Mouse (Mus musculus): ENCODE measurements at regions not wholly inside any gene's neighbourhood (a gene's known extent, or its start where the extent isn't known, plus 50 kb on each side); places are given as distances from the start of the nearest gene placed in this dataset.
A peak's percentile ranks its signal among the peaks of the same experiment; 100 is the strongest.

DNA sequence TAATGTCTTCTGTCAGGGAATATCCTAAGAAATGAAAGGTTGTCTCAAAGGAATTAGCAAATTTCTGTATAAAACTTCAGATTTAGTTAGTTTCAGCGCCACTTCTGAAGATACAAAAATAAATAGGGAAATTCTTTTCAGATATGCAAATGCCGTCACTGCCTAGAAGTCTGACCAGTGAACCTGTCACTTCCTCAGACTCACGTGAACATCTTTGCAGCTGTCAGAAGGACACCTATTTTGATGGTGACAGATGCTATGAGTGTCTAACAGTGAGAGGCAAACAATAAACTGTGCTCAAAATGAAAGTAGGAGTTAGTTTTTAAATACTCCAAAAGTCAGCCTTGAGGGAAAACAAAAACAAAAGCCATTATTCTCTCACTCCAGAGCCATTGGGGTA is 57.5 kb upstream of the Igf1r start:
- no peak for DNase-seq (ENCODE audit: low read depth, low spot score)

DNA sequence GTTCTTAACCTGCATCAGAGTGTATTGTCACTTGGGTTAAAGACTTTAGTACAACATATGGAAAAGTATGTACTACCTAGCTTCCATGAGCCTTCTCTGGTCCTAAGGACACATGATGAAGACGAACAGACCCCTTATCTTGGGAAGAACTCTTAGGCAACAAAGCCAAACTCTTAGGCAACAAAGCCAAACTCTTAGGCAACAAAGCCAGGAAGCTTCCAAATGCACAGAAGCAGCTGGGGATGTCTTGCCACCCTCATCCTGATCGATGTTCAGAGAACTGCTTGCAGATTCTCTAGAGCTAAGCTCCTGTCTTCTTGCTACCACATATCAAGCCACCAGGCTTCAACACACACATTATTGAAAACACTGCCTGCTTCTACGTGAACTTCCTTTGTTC is 59.7 kb upstream of the Igf1r start:
- DNase-seq (ENCODE audit: low read depth, low spot score) = no peak

DNA sequence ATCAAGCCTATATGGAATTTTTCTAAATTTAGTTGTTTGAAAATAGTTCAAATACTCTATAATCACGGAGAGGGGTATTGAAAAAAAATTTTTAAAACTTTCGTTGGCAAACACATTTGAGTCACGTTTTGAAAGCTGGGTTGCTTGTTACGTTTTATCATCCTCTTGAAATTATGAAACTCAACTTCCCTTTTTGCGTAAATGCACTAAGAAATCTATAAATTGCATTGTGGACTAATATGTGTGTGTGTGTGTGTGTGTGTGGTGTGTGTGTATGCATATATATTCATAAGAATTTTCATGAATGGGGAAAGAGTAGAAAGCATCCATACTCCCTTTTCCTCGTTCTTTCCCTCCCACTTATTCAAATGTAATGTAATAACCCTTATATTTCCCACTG is 69.6 kb upstream of the Igf1r start:
- DNase-seq (ENCODE audit: low read depth, low spot score) = no peak

DNA sequence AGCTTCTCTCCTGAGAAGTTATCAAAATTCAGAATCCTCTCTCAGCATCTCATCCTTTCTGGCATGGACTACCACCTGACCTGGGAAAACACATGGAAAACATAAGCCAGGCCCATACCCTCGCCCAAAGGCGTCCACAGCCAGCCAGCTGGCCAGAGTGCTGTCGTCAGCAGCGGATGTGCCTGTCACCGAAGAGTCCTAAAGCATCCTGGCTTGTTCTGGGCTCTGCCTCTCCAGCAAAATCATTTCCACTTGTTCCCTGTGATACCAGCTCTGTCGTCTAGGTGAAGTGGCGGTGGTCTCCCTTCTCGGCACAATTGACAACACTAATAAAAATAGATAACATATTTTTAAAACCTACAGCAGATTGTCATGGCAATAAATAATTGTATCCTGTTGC is 70.0 kb upstream of the Igf1r start:
- no peak for DNase-seq (ENCODE audit: low read depth, low spot score)

DNA sequence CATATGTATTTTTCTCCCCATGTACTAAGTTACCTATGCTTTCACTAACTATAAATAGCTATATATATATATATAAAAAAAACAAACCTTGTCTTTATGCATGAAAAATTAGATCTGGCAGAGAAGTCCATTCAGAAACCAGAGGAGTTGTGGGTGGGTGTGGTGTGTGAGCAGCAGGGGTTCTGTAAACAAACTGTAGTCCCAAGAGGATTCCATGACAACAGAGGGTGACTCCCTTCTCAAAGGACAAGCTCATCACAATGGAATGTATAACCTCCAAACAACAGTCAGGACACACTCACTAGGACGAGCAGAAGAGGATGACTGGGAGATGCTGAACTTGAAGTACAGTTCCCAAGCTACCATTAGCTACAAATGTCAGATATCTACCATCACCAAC is 74.4 kb upstream of the Igf1r start:
- DNase-seq (ENCODE audit: low read depth, low spot score) = no peak

DNA sequence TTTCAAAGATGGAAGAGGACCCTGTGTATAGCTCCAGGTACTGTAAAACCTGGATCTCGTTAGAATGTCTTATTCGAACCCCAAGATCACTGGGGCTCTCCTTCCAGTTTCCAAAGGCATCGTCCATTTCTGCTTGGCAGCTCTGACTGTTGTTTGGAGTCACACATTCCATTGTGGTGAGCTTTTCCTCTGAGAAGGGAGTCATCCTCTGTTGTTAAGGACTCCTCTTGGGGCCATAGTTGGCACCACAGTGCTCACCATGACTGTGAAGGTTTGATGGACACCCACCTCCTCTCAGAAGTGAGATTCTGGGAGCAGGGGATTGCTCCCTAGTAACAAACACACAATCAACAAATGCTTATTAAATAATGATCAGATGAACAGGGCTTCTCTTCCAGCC is 75.0 kb upstream of the Igf1r start:
- no peak for DNase-seq (ENCODE audit: low read depth, low spot score)

DNA sequence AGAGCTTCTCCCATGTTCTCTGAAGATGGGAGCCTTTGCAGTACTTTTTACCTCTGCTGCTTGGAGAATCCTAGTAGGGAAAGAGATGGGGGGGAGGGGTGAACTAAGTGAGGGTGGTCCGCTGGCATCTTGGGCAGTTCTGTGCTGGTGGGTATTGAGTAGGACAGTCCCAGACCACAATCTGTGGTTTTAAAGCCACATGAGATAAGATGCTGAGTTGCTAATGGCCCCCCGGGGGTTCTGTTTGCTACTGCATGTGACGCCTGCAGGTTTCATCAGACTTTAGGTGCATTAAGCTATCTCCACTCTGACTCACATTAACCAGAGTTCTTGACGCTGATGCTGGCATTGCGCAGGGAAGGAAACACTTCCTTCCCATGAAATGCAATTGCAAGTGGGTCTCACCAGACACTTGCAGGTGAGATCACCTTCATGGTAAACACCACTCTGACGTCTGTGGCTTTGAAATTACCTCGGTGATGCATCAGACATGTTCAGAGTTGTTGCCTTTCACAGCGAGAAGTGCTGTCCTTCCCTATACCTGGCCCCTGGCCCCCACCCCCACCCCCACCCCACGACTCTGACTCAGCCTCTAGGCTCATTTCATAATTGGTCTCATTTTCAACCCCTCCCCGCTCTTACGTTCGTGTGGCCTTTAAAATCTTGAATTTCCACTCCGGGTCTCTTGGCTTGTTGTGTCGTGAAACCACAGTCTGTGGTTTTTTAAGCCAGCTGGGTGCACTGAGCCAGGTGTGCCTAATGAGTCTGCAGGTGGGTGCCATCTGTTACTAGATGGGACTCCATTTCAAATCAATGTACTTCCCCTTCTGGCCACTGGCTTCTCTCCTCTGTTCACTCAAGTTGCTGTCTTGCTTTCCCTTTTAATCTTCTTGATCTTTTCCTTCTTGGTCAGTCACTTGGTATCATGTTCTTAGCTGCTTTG is 94.8 kb upstream of the Synm start:
- no peak for DNase-seq (ENCODE audit: low read depth, low spot score)

DNA sequence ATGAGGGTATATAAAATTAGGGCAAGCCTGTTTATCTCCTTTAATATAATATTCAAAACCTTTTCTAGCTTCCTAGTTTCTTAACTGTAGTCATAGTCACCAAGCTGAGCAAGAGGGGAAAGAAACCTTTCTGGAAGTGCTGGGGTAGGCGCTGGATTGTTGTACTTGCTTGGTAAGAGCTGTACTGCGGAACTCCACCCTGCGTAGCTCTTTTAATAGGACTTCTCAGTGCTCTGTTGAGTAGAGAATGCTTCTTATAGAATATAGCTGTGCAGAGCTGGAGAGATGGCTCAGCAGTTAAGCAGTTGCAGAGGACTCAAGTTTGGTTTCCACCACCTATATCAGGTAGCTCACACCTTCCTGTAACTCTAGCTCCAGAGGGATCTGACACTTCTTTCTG is 93.3 kb upstream of the Synm start:
- no peak for DNase-seq (ENCODE audit: low read depth, low spot score)

DNA sequence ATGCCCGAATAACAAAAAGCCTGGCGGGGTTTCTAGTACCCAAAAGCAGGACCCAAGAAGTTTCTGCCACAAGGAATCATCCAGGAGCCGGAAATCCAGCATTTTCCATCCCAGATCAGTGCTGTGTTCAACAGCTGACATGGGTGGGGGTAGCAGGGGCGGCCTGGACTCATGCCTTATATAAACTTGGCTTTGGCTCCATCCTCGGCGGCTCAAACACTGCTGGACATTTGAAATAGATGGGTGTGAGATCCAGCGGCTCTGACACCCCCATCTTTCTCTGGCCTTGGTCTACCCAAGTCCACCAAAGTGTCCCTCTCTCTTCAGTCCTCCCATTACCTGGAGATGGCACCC is 89.9 kb upstream of the Synm start:
- no peak for DNase-seq (ENCODE audit: low read depth, low spot score)

DNA sequence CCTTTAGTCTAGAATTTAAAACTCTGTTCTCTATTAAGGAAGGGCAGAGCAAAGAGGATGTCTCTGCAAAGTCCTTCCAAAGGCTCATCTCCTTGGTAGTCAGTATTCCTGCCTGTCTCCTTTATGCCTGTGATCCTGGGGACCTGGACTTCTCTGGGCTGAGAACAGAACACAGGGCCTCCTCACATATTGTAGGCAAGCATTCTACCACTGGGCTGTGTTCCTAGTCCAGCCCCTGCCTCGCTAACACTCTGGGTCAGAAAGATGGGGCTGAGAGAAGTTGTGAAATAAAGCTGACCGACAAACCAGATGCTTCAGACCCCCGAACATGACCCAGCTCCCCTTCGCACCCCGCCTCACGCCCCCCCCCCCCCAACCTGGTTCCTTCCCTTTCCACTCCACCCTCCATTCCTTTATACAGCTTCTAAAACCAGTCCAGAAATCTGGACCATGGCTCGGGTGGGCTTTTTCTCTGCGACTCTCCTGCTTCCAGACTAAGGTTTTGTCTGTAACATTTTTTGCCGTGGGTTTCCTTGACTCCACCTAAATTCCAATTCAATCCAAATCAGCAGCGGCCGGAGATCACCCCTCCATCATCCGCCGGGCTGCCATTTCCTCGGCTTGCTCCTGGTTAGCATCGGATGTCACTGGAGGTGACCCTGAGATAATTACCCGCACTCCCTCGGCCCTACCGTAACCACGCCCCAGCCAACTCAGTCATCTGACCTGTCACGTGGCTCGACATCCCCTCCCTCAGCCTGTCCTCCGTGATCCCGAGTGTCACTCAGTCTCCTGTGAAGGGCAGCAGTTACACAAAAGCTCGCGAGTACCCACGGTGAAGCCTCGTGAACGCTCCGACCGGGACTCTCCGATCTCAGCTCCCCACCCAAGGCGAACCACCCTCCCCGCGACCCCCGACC is 89.3 kb upstream of the Synm start:
- DNase-seq (ENCODE audit: low read depth, low spot score) = peak; percentile 66

DNA sequence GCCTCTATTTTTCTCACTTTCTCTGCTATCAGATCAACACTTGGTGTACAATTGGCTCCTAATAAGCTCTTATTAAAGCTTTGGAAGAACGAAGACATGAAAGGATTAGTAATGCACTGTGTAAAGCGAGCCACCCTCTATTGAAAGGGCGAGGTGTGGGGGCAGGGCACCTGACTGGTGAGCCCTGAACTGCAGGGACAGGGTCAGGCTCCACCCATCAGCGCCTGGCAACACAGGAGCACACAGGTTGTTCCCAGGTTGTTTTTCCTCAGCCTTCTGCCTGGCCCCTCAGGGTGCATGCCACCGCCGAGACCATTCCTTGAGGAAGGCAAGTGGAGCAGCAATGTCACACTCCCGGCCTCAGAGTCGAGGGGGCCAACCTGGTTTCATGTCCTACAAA is 87.3 kb upstream of the Synm start:
- no peak for DNase-seq (ENCODE audit: low read depth, low spot score)

DNA sequence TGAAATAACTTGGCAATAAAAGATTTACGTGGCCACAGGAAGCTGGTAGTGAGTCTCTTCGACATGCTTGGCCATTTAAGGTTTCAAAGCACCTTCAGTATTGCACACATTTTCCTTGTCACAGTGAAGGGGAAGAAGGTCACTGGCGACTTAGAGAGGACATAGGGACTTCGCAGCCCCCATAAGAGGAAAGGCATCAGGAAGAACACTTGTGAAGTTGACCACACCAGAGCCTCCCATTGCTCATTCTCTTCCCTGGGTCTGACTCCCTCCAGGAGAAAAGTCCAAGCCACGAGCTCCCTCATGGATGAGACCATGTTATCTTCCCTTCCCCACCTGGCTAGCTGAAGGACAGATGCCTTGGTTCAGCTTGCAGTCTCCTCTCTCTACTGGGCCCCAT is 77.4 kb upstream of the Synm start:
- no peak for DNase-seq (ENCODE audit: low read depth, low spot score)

DNA sequence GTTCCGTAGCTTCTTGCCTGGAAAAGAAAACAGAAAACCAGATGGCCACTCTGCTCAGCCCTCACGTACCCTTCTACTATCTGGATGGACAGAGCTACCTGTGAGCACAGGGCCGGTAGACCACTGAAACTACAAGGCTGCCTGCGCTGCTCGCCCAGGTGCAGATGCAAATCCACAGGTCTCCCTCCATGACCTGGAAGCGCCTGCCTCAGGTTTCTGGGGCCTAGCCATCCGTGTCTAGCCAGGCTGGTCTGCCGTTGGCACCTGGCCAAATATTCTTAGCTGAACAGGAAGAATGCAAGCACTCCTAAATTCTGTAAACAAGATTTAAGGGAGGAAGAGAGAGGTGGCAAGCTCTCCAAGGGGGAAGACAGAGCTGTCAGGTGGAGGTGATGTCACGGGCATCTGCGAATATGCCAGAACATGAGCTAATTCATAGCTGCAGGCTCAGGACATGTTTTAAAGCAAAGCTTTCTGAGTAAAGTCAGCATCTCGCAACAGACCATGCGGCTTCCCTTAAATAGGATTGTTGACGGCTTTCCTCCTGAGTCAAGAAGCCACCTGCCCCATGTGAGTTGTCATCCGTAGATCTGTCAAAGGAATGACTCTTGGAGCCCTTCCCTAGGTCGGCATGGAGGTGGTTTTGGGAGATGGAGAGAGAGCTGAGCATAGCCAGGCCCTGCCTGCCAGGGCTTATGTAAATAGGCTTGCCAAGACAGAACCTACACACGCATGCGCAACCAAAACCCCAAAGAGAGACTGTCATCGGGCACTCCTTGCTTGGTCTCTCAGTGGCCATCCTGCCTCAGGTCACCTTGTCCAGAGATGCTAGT is 76.8 kb upstream of the Synm start:
- no peak for DNase-seq (ENCODE audit: low read depth, low spot score)

DNA sequence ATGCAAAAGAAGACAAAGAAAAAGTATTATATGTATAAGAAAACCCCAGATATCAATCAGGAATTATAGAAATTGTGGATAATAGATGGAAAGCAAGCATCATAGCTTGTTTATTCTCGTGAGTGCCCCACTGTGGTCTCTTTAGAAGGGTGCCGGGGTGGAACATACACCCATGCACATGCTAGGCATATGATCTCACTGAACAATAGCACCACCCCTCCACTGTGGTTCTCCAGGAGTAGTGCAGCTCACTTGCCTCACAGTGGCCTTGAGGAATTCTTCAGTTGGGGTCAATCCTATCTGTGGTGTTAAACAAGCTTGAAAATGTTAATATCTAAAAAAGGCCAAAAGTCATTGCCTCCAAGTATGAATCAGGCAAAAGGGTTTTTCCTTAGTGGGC is 72.2 kb upstream of the Synm start:
- no peak for DNase-seq (ENCODE audit: low read depth, low spot score)

DNA sequence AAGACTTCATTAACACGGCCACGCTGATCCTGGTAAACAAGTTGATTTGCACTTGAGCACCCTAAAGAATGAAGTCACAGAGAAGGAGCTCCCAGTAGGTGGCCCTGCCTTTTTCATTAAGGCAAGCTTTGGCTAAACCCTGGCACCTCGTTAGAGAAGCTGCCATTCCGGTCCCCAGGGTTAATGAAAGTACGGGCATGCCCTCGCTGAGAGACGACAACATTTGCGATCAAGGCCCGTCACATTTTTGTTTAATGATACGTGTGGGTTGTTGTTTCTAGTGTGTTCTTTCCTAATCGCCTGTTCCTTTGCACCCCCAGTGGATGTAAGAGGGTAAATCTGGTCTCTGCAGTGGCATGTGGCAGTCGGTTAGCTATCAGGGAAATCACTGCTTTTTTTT is 67.8 kb upstream of the Synm start:
- no peak for DNase-seq (ENCODE audit: low read depth, low spot score)

DNA sequence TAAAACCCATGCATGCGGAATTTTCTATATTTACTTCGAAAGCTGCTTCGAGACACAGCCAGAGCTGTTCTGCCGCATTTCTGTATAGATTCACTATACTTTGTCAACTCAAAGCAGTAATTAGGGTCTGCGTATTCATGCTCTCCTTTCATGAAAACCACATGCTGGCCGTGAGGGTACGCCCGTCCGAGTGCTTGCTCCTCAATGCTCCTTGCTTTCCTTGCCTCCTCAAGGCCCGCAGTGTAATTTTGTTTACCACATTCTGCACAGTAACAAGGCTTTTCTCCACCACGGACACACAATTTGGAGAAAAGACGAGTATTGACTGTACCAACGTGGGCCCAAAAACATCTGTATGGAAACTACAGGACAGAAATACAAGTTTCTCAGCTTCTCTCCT is 67.4 kb upstream of the Synm start:
- DNase-seq (ENCODE audit: low read depth, low spot score) = peak; percentile 42

DNA sequence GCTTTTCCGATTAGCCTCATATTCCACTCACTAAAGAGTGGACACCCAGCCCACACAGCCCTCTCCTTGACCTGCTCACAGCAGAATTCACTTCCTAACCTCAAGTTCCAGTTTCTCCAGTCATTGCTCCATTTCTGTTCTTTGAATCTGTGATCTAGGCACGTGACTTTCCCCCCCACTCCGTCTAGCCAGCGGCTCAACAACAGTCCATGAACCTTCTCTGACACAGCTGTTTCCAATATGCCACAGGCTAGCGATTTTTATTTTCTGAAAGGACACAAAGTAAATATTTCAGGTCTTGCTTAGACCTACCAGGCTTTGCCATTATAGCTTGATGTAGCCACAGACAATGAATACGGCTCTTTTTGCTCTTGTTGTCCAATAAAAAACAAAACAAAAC is 66.8 kb upstream of the Synm start:
- DNase-seq (ENCODE audit: low read depth, low spot score) = peak; percentile 83

DNA sequence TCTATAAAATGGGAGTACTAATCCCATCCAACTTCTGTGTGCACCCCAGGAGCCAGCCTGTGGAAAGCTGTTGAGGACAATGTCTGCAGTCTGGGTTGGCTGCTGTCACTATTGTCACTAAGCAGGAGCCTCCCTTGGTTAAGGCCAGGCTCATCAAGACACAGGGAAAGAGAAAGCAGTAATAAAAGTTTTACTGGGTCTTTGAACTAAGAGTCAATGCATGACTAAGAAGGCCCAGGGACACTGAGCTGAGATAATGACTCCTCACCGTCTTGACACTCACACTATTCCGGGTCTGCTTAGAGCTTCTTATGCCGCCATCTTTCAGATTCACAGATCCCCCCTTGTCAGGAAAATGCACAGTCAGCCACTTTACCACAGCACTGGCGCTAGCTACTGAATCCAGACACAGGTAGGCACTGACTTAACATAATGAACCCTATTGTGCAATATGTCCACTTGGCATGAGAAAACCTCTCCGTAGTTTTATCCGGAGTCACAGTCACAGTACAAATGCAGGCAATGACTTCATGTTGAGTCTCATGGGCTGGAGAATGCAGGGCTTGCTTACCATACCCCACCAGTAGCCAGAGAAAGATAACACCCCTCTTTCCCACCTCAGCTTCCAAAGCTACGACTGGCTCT is 66.2 kb upstream of the Synm start:
- no peak for DNase-seq (ENCODE audit: low read depth, low spot score)

DNA sequence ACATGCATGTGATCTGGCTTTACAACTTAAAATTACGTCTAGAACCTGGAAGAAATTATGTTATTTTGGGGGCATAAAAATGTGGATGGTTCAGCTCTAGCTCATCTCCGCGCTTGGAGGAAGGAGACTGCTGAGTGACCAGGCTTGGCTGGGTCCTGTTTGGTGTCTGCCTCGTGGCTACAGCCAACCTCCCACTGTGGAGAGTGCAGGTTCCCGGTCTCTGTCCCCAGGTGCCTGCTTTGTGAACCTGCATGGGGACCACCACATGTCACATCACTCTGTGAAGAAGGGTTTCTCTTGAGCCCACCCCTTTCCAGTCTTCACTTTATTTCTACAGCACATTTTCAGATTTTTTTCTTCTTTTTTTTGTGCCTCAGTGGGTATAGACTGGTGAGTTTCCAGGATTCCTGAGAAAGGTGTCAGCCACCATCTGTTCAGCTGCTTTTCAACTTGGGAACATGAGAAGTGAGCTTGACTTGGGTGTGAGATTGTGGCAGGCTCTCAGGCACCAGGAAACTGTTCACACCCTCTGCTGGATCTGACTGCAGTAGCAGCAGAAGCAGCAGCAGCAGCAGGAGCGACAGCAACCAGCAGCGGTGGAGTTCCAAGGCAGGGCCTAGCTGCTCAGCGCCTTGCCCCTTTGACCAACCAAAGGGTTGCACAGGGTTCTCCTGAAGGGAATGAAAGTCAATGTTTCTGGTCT is 64.6 kb upstream of the Synm start:
- no peak for DNase-seq (ENCODE audit: low read depth, low spot score)

DNA sequence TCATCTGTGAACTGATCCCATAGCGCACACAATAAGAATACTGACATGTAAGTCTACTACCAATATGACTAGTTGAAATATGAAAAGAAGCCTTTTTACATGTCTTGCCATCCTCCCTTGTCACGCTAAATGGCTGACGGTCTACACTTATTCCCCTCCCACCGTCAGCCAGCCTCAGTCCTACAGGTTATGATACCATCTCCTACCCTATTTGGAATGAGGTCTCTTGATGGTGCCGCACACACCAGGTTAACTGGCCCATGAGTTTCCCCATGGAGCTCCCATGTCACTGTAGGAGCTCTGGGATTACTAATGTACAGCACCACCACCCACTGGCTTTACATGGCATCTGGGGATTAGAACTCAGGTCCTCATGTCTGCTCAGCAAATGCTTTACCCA is 60.0 kb upstream of the Synm start:
- DNase-seq (ENCODE audit: low read depth, low spot score) = no peak

DNA sequence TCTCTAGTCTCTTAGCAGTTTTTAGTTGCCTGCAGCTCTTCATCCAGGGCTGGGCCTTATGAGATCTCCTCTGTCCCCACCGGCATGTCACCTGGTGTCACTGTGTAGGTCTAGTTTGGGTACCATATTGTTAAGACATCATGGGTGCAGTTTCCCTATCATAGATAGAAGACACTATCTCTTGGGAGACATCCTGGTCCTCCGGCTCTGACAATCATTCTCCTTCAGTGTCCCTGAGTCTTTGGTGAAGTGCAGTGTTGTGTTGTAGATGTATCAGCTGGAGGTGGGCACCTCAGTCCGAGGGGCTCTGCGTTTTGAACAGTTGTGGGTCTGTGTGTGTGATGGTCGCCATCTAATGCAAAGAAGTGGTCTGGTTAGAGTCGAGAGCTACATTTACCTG is 58.0 kb upstream of the Synm start:
- DNase-seq (ENCODE audit: low read depth, low spot score) = no peak

All from forelimb bud, embryonic 11.5 days (tissue).